Mouse (Mus musculus): Measurements from ENCODE around the gene 3830406C13Rik. TPM values are rescaled to one million over a fixed set of nuclear protein-coding genes. Genes with fewer than 3 reads are reported as not detected.

The 3830406C13Rik gene
- polyA plus RNA-seq, 1 experiment = 27.4 TPM

DNA sequence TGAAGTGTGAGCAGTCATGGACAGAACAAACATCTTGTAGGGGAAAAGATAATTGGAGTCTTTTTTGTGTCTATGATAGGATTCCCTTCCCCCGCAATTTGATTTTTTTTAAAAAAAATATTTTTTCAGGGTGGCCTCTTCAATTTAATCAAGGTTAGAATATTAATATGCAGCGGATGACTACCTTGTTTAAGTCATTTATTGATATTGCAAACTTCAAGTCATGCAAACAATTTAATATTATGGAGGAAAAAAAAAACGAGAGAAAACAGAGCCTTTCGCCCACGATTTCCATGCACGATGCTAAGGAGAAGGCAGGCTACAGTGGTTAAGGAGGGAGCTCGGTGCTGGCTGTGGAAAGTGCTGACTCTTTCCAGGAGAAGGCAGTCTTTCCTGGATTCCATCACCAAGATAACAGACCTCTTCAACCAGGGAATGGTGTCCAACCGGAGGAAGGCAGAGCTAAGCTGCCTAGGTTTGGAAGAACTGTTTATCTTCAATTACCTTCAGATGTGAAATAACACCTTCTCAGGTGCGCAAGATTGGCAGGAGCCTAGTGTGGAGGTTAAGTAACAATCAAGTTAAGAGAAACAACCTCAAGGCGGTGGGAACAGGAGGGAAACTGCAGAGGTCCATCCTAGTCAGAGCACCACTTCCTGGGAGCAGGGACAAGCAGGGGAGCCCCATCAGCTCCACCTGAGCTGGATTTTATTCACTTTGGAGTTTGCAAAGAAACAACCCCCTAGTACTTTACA lies 55.0 kb downstream of the 3830406C13Rik start:
- Histone ChIP-seq H3K4me3 (replicated peaks; ENCODE audit: insufficient read depth, low read depth, low read length) (no peak overlapping the region), H3K4me1 (ENCODE audit: control insufficient read depth, insufficient read depth, low read length) (no peaks in the 10 kb centered on the region; the same call in 1 of the 2 replicates), H3K27ac (ENCODE audit: insufficient read depth, low read length) (no peak overlapping the region), H3K27me3 (ENCODE audit: control insufficient read depth, insufficient read depth, low read length) (peaks cover 5% of the 10 kb centered on the region; the same call in 1 of the 2 replicates)
- WGBS = 24% methylated on average over 10 of the region's 10 CpGs
- TF ChIP-seq POLR2A (IDR thresholded peaks at IDR 0.05; ENCODE audit: borderline replicate concordance, insufficient read depth, low read length) = no peak
- no peak for TF ChIP-seq CTCF (IDR thresholded peaks at IDR 0.05; ENCODE audit: borderline replicate concordance, insufficient read depth, low read depth, low read length)
- DNase-seq = no peak

DNA sequence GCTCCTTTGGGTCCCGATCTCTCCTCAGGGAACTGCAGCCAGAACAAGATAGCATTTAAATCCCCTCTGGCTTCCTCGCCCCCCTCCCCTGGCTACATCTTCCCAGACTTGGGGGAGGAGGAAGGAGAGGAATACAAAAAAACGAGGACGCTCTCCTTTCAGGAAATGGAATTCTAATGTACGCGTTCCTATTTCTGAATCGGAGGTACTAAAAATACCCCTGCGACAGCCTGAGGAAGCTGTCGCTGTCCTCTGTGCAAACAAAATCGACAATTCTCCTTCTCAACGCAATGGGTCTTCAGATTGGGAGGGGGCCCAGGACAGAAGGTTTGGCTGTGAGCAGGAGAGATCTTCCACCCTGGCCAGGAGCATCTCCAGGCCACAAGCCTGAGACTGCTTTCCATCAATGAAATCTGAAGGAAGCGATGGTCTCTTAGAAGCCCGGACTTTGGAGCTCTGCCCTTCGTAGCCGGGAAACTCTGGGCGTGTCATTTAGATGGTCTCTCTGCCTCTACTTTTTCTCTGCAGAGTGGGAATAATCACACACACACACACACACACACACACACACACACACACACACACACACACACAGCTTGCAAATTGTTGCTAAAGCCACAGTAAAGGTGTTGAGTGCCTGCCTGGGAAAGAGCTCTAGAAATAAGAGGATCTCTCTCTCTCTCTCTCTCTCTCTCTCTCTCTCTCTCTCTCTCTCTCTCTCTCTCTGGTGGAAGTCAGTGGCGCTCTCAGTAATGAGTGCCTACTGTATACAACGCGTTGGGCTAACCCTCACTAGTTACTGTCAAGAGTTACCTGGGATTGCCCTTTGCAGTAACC lies 56.5 kb downstream of the 3830406C13Rik start:
- no peak for DNase-seq
- Histone ChIP-seq H3K4me3 (replicated peaks; ENCODE audit: insufficient read depth, low read depth, low read length) (no peak overlapping the region), H3K27ac (ENCODE audit: insufficient read depth, low read length) (no peak overlapping the region), H3K4me1 (ENCODE audit: control insufficient read depth, insufficient read depth, low read length) (no peaks in the 10 kb centered on the region; the same call in 1 of the 2 replicates), H3K27me3 (ENCODE audit: control insufficient read depth, insufficient read depth, low read length) (peaks cover 9% of the 10 kb centered on the region; the same call in 1 of the 2 replicates)
- no peak for TF ChIP-seq POLR2A (IDR thresholded peaks at IDR 0.05; ENCODE audit: borderline replicate concordance, insufficient read depth, low read length)
- TF ChIP-seq CTCF (IDR thresholded peaks at IDR 0.05; ENCODE audit: borderline replicate concordance, insufficient read depth, low read depth, low read length) = no peak
- WGBS = 14% methylated on average over 19 of the region's 19 CpGs

DNA sequence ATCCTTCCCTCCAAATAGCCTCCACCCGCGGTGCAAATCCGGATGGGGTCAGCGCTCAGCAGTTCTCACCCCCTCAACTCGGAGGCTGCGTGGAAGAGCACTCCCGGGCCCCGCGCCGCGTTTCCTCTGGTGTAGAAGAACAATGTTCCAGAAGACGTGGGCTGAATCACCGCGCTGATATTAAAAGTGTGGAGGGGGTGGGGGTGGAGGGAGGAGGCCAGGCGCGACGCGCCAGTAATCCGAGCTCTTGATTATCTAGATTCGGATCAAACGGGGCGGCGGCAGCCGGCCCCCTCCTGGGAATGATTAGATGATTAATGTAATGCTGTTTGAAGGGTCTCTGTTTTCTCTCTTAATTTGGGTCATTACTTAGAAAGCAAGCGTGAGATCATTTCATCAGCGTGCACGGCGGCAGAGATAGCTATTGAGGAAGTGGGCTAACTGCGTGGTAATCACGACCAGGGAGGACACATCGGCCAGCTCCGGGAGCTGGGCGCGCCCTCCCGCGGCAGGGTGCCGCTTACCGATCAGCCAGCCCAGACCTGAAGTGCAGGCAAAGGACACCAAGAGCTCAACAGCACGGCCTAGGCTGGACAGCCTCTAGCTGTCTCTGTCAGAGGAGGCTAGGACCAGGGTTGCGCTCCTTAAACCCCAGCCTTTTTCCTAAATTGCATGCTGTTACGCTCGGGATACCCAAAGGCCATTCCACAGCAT lies 57.3 kb downstream of the 3830406C13Rik start:
- Histone ChIP-seq H3K27ac (ENCODE audit: insufficient read depth, low read length) (no peak overlapping the region), H3K4me3 (replicated peaks; ENCODE audit: insufficient read depth, low read depth, low read length) (no peak overlapping the region), H3K4me1 (ENCODE audit: control insufficient read depth, insufficient read depth, low read length) (no peaks in the 10 kb centered on the region; the same call in 1 of the 2 replicates), H3K27me3 (ENCODE audit: control insufficient read depth, insufficient read depth, low read length) (peaks cover 9% of the 10 kb centered on the region; the same call in 1 of the 2 replicates)
- 4% methylated on average over 42 of the region's 42 CpGs for WGBS
- no peak for DNase-seq
- TF ChIP-seq CTCF (IDR thresholded peaks at IDR 0.05; ENCODE audit: borderline replicate concordance, insufficient read depth, low read depth, low read length) (no peak), POLR2A (IDR thresholded peaks at IDR 0.05; ENCODE audit: borderline replicate concordance, insufficient read depth, low read length) (no peak)

DNA sequence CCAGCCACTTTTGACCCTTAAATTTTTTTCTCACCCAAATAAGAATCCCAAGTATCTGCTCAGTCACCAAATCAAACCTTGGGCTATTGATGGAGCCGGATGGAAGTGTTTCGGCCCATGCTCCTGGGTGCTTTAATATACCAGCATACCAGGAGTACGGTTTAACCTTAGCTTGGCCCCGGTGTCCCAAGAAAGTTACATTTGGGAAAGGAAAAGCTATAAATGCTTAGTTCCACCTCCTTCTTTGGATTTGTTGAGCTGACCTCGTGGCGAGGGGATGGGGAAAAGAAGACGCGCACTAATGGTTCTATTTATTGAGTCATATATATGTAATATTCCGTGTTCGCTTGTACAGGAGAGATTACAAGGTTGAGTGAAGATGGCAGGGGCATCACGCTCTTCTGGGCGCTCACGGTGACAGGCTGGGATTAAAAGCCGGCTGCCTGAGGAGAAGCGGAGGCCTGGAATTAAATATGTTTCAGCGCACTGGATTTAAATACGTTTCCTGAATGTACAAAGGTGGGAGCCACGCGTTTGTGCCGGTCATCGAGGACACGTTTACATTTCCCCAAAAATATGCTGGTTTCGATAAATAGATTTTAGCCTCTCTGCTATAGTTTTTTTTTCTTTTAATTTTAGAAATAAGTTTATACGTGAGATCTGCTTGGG lies 58.0 kb downstream of the 3830406C13Rik start:
- no peak for DNase-seq
- no peak overlapping the region for H3K27ac ChIP-seq (ENCODE audit: insufficient read depth, low read length)
- peaks cover 9% of the 10 kb centered on the region; the same call in 1 of the 2 replicates for H3K27me3 ChIP-seq (ENCODE audit: control insufficient read depth, insufficient read depth, low read length)
- TF ChIP-seq CTCF (IDR thresholded peaks at IDR 0.05; ENCODE audit: borderline replicate concordance, insufficient read depth, low read depth, low read length) = no peak
- no peak for TF ChIP-seq POLR2A (IDR thresholded peaks at IDR 0.05; ENCODE audit: borderline replicate concordance, insufficient read depth, low read length)
- H3K4me1 ChIP-seq (ENCODE audit: control insufficient read depth, insufficient read depth, low read length) = no peaks in the 10 kb centered on the region; the same call in 1 of the 2 replicates
- no peak overlapping the region for H3K4me3 ChIP-seq (replicated peaks; ENCODE audit: insufficient read depth, low read depth, low read length)
- 39% methylated on average over 24 of the region's 24 CpGs for WGBS

DNA sequence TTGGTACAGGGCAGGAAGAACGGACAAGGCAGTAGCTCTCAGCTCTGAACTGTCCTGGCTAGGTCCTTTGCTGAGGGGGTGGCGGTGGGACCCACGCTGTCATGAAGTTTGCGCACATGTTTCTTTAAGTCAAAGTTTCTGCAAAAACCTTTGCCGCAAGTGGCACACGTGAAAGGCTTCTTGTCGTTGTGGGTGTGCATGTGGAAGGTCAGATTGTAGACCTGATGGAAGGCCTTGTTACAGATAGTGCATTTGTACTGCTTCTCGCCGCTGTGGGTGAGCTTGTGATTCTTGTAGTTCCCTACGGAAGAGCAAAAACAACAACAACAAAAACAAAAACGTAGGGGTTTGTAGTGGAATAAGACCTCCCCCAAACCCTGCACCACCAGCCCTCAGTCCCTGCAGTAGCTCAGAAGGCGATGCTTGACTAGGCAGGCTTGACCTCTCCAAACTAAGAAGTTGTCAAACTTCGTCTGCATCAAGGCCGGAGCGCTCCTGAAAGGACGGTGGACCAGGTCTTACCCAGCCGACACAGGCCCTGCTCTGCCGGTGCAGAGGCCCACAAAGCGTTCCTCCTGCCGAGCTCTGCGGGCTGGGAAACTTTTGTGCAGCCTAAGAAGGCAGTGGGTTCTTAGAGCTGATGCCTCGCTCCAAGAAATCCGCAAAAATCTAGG lies 58.6 kb downstream of the 3830406C13Rik start:
- no peak for TF ChIP-seq CTCF (IDR thresholded peaks at IDR 0.05; ENCODE audit: borderline replicate concordance, insufficient read depth, low read depth, low read length)
- no peak for TF ChIP-seq POLR2A (IDR thresholded peaks at IDR 0.05; ENCODE audit: borderline replicate concordance, insufficient read depth, low read length)
- H3K27me3 ChIP-seq (ENCODE audit: control insufficient read depth, insufficient read depth, low read length) = peaks cover 9% of the 10 kb centered on the region; the same call in 1 of the 2 replicates
- H3K27ac ChIP-seq (ENCODE audit: insufficient read depth, low read length) = no peak overlapping the region
- no peak for DNase-seq
- no peaks in the 10 kb centered on the region; the same call in 1 of the 2 replicates for H3K4me1 ChIP-seq (ENCODE audit: control insufficient read depth, insufficient read depth, low read length)
- 43% methylated on average over 23 of the region's 23 CpGs for WGBS
- no peak overlapping the region for H3K4me3 ChIP-seq (replicated peaks; ENCODE audit: insufficient read depth, low read depth, low read length)

DNA sequence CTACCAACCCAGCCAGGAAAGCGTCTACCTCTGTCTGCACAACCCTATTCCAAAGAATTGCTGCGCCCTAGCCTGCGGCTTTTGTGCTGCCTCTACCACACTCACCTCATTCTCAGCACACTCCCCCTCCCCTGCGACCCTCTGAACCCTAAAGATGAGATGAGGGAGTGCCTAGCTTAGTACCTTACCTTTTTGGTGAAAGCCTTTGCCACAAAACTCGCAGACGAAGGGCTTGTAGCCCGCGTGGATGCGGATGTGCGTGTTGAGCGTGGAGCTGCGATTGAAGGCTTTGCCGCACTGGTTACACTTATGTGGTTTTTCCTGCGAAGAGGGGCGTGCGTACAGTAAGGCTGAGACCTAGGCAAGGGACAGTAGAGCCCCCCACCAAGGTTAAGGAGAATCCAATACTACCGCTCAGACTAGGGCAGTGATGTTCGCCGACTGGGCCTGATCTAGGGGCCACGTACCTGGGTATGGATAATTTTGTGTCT lies 59.5 kb downstream of the 3830406C13Rik start:
- 37% methylated on average over 20 of the region's 20 CpGs for WGBS
- Histone ChIP-seq H3K4me1 (ENCODE audit: control insufficient read depth, insufficient read depth, low read length) (no peaks in the 10 kb centered on the region; the same call in 1 of the 2 replicates), H3K27me3 (ENCODE audit: control insufficient read depth, insufficient read depth, low read length) (peaks cover 9% of the 10 kb centered on the region; the same call in 1 of the 2 replicates), H3K27ac (ENCODE audit: insufficient read depth, low read length) (no peak overlapping the region), H3K4me3 (replicated peaks; ENCODE audit: insufficient read depth, low read depth, low read length) (no peak overlapping the region)
- no peak for TF ChIP-seq POLR2A (IDR thresholded peaks at IDR 0.05; ENCODE audit: borderline replicate concordance, insufficient read depth, low read length)
- TF ChIP-seq CTCF (IDR thresholded peaks at IDR 0.05; ENCODE audit: borderline replicate concordance, insufficient read depth, low read depth, low read length) = no peak
- no peak for DNase-seq
